Mouse (Mus musculus): ENCODE measurements around the gene Apaf1. TPM values are rescaled to one million over a fixed set of nuclear protein-coding genes. Genes with fewer than 3 reads are reported as not detected.

Gene Apaf1
- 18.4 and 24.2 TPM in 2 replicates for polyA plus RNA-seq (2012)

DNA sequence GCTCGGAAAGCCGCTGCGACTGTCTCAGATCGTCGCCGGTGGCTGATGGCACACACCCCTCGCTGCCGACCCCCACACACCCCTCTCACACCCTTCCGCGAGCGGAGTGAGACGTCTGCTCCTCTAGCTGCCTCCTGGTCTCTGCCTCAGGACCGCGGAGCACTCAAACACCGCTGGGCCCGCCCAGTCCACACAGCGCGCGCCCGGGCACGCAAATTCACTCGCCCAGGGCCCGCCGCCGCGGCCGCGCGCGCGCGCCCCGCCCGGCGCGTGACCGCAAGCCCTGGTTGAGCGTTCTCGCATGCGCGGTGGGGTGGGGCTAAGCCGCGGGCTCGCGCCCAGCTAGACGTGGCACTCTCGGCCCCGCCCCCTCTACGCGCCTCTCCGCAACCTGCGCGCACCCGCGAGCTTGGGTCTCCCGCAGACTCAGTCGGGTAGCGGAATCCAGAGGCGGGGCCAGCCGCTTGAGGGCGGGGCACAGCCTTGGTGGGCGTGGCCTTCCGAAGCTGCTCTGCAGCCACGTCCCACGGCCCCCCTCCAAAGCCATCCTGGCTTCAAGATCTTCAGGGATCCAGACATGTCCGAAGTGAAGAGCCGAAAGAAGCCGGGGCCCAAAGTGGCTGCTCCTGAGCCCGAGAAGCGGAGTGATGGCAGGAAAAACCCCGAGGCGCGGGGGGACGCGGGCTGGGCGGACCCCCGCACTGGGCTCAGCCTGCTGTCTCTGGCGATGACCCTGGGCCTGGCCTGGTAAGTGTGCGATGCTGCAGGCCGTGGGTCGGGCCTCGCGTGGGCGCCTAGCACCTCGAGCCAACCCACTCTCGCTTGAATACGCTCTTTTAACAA lies at the start of gene Apaf1, which contains the start of gene Ikbip:
Apaf1 (minus strand) TSS at position 221 of the 843 bp plus-strand sequence.
Ikbip (plus strand) TSS at position 391 of the 843 bp plus-strand sequence.
- no peak for TF ChIP-seq GATA1 (IDR thresholded peaks at IDR 0.05; ENCODE audit: low read length)

DNA sequence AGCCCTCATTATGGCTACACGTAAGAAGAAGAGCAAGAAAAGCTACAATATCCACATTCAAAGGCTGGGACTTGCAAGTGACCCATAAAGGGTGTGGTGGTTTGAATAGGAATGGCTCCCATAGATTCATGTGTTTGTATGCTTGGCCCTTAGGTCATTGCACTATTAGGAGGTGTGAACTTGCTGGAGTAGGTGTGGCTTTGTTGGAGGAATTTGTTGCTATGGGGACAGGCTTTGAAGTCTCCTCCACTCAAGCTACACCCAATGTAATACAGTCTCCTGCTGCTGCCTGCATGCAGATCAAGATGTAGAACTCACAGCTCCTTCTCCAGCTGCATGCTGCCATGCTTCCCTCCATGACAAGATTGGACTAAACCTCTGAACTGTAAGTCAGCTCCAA lies 49.0 kb upstream of the Apaf1 start:
- TF ChIP-seq GATA1 (IDR thresholded peaks at IDR 0.05; ENCODE audit: low read length) = no peak

DNA sequence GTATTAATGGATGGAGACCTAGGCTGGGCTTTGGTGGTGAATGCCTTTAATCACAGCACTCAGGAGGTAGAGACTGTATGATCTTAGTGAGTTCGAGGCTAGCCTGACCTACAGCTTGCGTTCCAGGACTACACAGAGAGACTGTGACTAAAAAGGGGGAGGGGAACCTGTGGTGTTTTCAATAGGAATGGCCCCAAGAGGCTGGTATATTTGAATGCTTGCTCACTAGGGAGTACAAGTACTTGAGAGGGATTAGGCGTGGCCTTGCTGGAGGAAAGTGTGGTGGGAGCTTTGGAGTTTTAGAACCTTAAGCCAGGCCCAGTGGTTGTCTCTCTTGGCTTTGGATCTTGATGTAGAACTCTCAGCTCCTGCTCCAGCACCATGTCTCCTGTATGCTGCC lies 48.2 kb upstream of the Apaf1 start:
- TF ChIP-seq GATA1 (IDR thresholded peaks at IDR 0.05; ENCODE audit: low read length) = no peak

DNA sequence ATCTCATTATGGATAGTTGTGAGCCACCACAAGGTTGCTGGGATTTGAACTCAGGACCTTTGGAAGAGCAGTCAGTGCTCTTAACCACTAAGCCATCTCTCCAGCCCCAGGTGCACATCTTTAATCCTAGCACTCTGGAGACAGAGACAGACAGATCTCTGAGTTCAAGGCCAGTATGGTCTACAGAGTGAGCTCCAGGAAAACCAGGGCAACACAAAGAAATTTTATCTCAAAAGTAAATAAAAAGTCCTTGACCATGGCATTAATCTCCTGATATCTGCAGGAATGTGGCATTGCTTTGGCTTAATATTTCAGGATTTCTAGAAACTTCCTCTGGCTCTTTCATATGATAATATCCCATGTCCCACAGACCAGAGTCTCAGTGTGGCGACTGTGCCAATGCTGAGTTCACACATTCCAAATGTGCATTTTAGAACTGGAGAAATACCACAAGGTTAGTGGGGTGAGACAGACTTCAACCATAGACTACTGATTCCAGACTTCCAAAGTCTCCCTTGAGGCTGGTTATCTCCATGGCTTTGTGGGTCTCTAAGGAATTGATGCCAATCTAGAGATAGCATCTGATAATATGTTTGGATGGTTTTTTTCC lies 46.1 kb upstream of the Apaf1 start:
- no peak for TF ChIP-seq GATA1 (IDR thresholded peaks at IDR 0.05; ENCODE audit: low read length)

DNA sequence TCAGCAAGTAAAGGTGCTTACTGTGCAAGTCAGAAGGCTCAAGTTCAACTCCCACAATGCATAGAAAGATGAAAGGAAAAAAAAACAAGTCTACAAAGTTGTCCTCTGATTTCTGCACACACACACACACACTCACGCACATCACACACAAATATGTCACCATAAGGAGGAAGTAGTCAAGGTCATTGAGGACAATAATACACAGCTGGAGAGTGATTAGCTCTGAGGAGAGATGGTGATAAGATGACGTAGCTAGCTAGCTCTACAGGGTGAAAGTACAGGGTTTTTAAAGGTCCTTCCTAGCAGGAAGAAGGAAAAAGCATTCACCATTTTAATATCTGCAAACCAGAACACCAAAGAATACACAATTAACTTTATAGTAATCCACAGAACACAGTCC lies 44.8 kb upstream of the Apaf1 start:
- TF ChIP-seq GATA1 (IDR thresholded peaks at IDR 0.05; ENCODE audit: low read length) = no peak

DNA sequence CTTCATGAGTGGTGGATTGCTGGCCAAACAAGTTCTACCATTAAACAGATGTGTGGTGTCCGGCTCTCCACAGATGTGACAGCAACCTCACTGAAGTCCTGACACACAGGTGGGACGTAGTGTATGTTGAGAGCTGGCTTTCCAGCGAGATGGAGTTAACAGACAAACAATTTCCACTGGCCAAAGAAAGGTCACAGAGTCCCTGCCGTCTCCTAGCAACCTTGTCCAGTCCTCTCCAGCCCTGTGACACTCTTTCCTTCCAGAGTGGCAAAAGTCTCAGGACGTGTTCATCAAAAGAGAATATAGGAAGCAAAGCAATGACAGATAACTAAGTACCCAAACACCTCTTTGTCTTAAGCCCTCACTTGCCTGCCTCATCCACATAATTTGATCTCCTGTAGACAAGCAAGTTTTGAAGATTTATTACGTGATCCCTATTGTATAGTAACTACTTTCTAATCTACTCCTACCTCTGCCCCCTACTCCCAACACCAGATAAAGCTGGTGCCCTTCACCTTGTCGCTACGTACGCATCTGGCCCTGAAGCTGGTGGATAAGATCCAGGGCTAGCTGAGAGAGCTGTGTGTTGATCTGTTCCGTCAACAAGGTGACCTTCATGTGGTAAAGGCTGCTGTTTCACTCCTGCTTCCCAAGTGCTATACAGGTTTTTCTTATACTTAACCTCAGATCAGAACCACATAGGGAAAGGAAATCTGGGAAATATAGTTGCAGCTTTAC lies 44.2 kb upstream of the Apaf1 start:
- TF ChIP-seq GATA1 (IDR thresholded peaks at IDR 0.05; ENCODE audit: low read length) = no peak

DNA sequence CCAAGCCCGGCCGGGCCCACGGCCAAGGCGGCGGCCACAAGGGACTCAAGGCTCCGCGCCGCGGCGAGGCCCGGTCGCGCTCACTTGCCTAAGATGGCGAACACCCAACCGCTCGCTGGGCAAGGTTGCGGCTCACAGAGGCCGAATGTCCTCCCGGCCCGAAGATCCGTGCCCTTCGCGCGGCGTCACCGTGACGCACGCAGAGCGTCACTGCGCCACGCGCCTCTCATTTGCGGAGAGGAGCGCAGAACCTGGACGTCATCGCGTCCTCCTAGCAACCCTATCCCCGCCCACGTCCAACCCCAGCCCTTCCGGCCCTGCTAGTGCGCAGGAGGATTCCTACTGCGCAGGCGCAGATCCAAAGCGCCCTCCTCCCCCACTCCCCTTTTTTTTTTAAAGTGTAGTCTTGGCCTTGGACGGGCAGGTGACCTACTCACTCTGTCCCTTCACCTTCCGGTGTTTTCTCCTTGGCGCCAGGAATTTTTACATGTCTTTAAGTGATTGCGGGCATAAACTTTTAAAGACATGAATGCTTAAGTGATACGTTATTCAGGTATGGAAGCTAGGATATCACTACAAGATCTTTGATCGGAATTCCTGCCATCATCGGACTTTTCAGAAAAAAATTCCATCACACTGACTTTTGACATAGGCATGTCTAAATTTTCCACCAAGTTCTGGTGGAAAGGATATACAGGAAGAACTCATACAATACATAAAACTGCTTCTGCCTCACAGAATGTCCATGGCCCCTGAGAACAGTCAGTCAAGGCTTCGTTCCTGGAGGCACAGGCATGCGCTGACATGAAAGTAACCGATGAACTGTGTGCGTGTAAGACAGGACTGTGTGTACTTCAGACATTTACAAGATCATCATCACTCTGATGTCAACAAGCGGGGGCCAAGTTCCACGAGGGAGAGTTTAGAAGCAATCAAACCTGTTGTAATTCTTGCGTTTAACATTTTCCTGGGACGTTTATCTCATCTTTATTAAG lies 41.6 kb upstream of the Apaf1 start, which contains the start of gene Slc25a3:
Slc25a3 (minus strand) TSS at position 232 of the 995 bp plus-strand sequence.
- no peak for TF ChIP-seq GATA1 (IDR thresholded peaks at IDR 0.05; ENCODE audit: low read length)

DNA sequence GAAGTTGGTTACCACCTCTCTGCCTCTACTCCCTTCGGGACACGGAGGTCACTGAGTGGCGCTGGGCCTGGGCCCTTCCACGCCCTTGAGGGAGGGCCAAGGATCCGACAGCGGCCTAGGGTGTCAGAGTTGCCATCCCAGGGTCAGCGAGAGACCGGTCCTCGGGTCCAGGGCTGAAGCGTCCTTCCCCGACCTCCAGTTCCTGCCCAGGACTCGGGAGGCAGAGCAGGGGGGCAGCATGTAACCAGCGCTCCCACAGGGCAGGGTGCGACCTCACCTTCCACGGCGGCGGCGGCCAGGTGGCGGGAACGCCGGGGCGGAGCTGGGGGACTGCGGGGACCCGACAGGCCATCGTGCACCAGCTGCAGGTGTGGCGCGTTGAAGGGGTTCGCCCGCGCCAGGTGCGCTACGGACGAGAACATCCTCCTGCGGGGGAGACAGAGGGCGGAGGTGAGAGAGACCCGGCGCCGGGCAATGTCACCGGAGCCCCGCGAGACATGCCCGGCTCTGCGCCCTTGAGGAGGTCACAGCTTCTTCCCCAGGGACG lies 40.8 kb upstream of the Apaf1 start:
- TF ChIP-seq GATA1 (IDR thresholded peaks at IDR 0.05; ENCODE audit: low read length) = no peak

DNA sequence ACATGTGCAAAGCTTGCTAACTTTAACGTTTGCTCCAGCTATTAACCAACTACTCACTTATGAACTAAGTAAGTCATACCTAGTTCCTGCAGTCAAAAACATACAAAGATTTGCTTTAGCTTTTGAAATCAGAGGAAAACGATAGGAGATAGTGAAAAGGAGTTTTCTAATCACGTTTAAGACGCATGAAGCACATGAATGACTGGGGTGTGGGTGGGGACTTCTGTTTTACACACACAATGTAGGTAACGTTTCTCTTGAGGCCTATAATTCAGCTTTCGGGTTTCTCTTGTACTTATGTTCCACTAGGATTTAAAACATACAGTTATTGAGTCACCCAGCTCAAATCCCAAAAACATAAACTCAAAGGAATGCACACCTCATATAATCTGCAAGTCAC lies 40.1 kb upstream of the Apaf1 start:
- TF ChIP-seq GATA1 (IDR thresholded peaks at IDR 0.05; ENCODE audit: low read length) = no peak

DNA sequence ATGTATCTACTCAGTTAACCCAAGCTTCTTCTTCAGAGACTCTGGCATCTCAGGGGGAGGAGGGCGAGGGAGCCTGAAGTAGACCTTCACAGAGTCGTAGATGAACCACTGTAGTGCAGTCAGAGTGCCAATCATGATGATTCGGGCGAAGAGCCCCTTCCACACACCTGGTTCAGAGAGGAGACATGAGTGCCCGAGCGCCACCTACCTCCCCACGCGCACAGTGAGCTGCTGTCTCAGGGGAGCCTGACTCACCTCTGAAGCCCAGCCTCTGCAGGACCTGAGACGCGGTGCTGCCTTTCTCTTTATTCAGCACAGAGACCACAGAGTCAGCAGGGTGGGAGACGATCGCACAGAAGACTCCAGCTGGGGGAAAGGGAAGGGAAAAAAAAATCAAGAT lies 34.4 kb upstream of the Apaf1 start:
- TF ChIP-seq GATA1 (IDR thresholded peaks at IDR 0.05; ENCODE audit: low read length) = no peak

DNA sequence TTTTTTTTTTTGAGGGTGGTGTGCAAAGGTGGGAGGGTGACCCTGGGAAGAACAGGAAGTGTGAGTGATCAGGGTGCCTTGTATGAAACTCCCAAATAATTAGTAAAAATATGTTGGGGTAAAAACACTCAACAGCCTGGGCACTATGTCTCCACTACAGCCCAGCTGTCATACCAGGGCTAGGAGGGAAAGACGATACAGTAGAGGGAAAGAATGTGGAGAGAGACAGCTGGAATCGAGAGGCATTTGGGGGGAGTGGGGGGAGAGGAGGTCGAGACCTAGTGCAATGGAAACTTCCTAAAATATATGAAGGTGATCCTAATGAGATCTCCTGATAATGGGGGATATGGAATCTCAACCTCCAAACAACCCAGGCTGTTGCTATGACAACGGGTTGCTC lies 27.3 kb upstream of the Apaf1 start:
- TF ChIP-seq GATA1 (IDR thresholded peaks at IDR 0.05; ENCODE audit: low read length) = no peak

DNA sequence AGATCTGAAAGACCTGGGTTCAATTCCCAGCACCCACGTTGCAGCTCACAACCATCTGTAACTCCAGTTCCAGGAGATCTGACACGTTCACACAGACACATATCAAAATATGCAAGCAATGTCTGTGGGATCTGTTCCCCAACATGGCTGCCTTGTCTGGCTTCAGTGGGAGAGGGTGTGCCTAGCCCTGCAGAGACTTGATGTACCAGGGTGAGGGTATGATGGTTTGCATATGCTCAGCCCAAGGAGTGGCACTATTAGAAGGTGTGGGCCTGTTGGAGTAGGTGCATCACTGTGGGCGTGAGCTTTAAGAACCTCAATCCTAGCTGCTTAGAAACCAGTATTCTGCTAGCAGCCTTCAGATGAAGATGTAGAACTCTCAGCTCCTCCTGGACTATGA lies 23.4 kb upstream of the Apaf1 start:
- no peak for TF ChIP-seq GATA1 (IDR thresholded peaks at IDR 0.05; ENCODE audit: low read length)

DNA sequence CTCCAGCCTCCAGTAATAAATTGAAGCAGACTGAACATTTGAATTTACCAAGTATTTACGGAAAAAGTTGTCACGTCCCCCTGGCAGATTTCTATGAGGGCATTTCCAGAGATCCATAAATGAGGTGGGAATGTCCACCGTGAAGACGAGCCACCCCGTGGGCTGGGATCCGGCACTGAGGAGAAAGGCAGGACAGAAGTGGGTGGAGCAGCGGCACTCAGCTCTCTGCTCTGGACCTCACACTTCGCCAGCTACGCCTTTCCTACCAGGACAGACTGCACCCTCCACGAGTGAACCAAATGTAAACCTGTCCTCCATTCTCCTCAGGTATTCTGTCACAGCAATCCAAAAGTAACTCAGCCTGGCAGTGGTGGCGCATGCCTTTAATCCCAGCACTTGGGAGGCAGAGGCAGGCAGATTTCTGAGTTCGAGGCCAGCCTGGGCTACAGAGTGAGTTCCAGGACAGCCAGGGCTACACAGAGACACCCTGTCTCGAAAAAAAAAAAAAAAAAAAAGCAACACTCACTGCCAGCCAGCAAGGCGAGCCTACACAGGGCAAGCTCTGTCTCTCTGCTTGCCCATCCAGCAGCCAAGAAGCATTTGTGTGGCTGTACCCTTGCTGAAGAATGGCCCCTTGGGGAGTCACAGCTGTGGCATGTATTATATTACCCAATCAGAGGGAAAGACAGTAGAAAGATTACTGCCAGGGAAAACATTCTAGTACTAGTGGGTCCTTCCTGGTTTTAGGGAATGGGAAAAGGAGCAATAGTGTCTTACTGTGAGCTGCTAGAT lies 20.4 kb upstream of the Apaf1 start:
- no peak for TF ChIP-seq GATA1 (IDR thresholded peaks at IDR 0.05; ENCODE audit: low read length)

DNA sequence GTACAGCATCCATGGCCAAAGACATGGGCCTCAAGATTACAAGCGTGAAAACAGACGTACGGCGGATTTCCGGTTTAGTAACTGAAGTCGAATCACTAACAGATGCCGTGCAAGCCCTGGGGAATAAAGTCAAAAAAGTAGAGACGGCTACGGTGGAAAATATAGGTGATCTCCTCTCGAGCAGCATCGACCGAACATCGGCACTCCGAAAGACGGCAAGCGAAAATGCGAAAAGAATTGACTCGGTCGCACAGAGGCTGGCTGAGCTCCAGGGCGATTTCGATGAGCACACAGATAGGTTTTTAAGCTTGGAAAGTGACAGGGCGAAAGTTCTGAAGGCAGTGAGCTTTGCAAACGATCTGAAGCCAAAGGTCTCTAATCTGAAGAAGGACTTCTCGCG lies 19.4 kb upstream of the Apaf1 start:
- no peak for TF ChIP-seq GATA1 (IDR thresholded peaks at IDR 0.05; ENCODE audit: low read length)
